Mouse (Mus musculus) liver, embryonic 13.5 days (tissue): ENCODE measurements around the gene Ppp1r7. TPM values are rescaled to one million over a fixed set of nuclear protein-coding genes. Genes with fewer than 3 reads are reported as not detected.
A peak's percentile ranks its signal among the peaks of the same experiment; 100 is the strongest.

ENCODE experiments used
- ATAC-seq: fragments of 200-750 bp; cut with Nextera tagmentation; 2 replicates; pipeline ENCODE4 v1.8.0; 2017; ENCODE audit warnings: low read depth, mild to moderate bottlenecking, moderate number of reproducible peaks, moderate library complexity
- DNase-seq: peaks from one replicate; pipeline ENCODE4 v3.0.0; 2022
- H3K27ac ChIP-seq: fragments of 300-500 bp; sonication (generic); 2 replicates; pipeline ENCODE4 v1.5.1; 2015; ENCODE audit warnings: moderate library complexity, mild to moderate bottlenecking, inconsistent platforms
- H3K27me3 ChIP-seq: fragments of 300-500 bp; sonication (generic); 2 replicates; pipeline ENCODE4 v1.6.1; 2015; ENCODE audit warnings: mild to moderate bottlenecking, inconsistent platforms
- H3K36me3 ChIP-seq: fragments of 300-500 bp; sonication (generic); 2 replicates; pipeline ENCODE4 v1.6.1; 2015; ENCODE audit warnings: mild to moderate bottlenecking, inconsistent platforms
- H3K4me1 ChIP-seq: fragments of 300-500 bp; sonication (generic); replicated peaks from 2 replicates; pipeline ENCODE4 v1.6.1; 2015; ENCODE audit warnings: inconsistent platforms
- H3K4me2 ChIP-seq: fragments of 300-500 bp; sonication (generic); 2 replicates; pipeline ENCODE4 v1.6.1; 2015; ENCODE audit warnings: inconsistent platforms, mild to moderate bottlenecking, moderate library complexity
- H3K4me3 ChIP-seq: fragments of 300-500 bp; sonication (generic); replicated peaks from 2 replicates; pipeline ENCODE4 v1.5.1; 2015; ENCODE audit warnings: mild to moderate bottlenecking, inconsistent platforms
- H3K9ac ChIP-seq: fragments of 300-500 bp; sonication (generic); 2 replicates; pipeline ENCODE4 v1.6.1; 2015; ENCODE audit warnings: mild to moderate bottlenecking, inconsistent platforms
- H3K9me3 ChIP-seq: fragments of 300-500 bp; sonication (generic); replicated peaks from 2 replicates; pipeline ENCODE4 v1.6.1; 2016; ENCODE audit warnings: inconsistent platforms
- WGBS: fragments of 180-500 bp; shearing (Covaris S2); methylation state at CpG from one replicate; pipeline ENCODE4 v1.1.7; 2015; ENCODE audit not compliant: insufficient replicate concordance; 5-methylcytosine and 5-hydroxymethylcytosine counted together
- polyA plus RNA-seq: library from polyadenylated mRNA; unstranded; fragments of >200 nt; fragmentation: Nextera tagmentation; extraction: Ambion mirVana; gene quantifications from 2 replicates; pipeline ENCODE4 v1.2.1, GENCODE M21; 2015

The Ppp1r7 gene
- polyA plus RNA-seq, 1 experiment from 2014 or later: 46.3 TPM

GRCm38 (mm10) chr1:93352724-93353123, 10.1 kb downstream of the Ppp1r7 start:
- Histone ChIP-seq H3K36me3 (peaks cover 96% of the 10 kb centered on the region), H3K27ac (no peak overlapping the region), H3K4me2 (no peak overlapping the region), H3K4me3 (no peak overlapping the region), H3K4me1 (no peaks in the 10 kb centered on the region), H3K27me3 (no peaks in the 10 kb centered on the region), H3K9ac (no peak overlapping the region), H3K9me3 (no peaks in the 10 kb centered on the region)
- 81% methylated on average over 2 of the region's 2 CpGs for WGBS
- DNase-seq (no peak), ATAC-seq (no peak)

GRCm38 (mm10) chr1:93362661-93363060, 20.0 kb downstream of the Ppp1r7 start:
- Histone ChIP-seq H3K4me2 (no peak overlapping the region), H3K4me3 (no peak overlapping the region), H3K9ac (no peak overlapping the region), H3K27ac (no peak overlapping the region), H3K36me3 (peaks cover 87% of the 10 kb centered on the region), H3K4me1 (0 out of 2 replicates have a peak, but pooled peaks cover 4% of the 10 kb centered on the region), H3K9me3 (no peaks in the 10 kb centered on the region), H3K27me3 (no peaks in the 10 kb centered on the region)
- DNase-seq (no peak), ATAC-seq (no peak)
- WGBS: 69% methylated on average over 4 of the region's 4 CpGs

GRCm38 (mm10) chr1:93365641-93366040, 23.0 kb downstream of the Ppp1r7 start:
- Histone ChIP-seq H3K4me3 (no peak overlapping the region), H3K4me1 (0 out of 2 replicates have a peak, but pooled peaks cover 4% of the 10 kb centered on the region), H3K36me3 (peaks cover 59% of the 10 kb centered on the region), H3K27ac (no peak overlapping the region), H3K9me3 (no peaks in the 10 kb centered on the region), H3K4me2 (no peak overlapping the region), H3K27me3 (no peaks in the 10 kb centered on the region), H3K9ac (no peak overlapping the region)
- DNase-seq (no peak), ATAC-seq (no peak)
- WGBS: 68% methylated on average over 6 of the region's 6 CpGs

- ATAC-seq (0 out of 2 replicates have a peak, but pooled peaks have one; percentile 10), DNase-seq (no peak)
- H3K36me3 ChIP-seq: no peaks in the 10 kb centered on the region
- H3K9ac ChIP-seq: no peak within 1 kb of the TSS
- H3K4me1 ChIP-seq: peaks cover 11% of the 10 kb centered on the region; the same call in 1 of the 2 replicates
- 65% methylated on average over 4 of the region's 4 CpGs for WGBS
- H3K27ac ChIP-seq: no peak within 1 kb of the TSS
- H3K27me3 ChIP-seq: no peaks in the 10 kb centered on the region
- H3K4me2 ChIP-seq: no peak within 1 kb of the TSS
- H3K9me3 ChIP-seq: no peaks in the 10 kb centered on the region
- no peak within 1 kb of the TSS for H3K4me3 ChIP-seq
These were observed 31.0 kb downstream of the Ppp1r7 start, which contains the start of gene Ano7 for GRCm38 (mm10) chr1:93373665-93374064. Gene Ano7 (plus strand): TSS chr1:93373930.

GRCm38 (mm10) chr1:93377307-93377706, 34.7 kb downstream of the Ppp1r7 start:
- H3K4me3 ChIP-seq: no peak overlapping the region
- no peak overlapping the region for H3K9ac ChIP-seq
- 14% methylated on average over 5 of the region's 5 CpGs for WGBS
- H3K36me3 ChIP-seq: no peaks in the 10 kb centered on the region
- no peaks in the 10 kb centered on the region for H3K27me3 ChIP-seq
- DNase-seq (no peak), ATAC-seq (0 out of 2 replicates have a peak, but pooled peaks have one; percentile 15)
- no peak overlapping the region for H3K4me2 ChIP-seq
- H3K4me1 ChIP-seq: peaks cover 11% of the 10 kb centered on the region; the same call in 1 of the 2 replicates
- H3K27ac ChIP-seq: no peak overlapping the region
- no peaks in the 10 kb centered on the region for H3K9me3 ChIP-seq

- Histone ChIP-seq H3K27ac (no peak overlapping the region), H3K4me2 (no peak overlapping the region), H3K4me3 (no peak overlapping the region), H3K4me1 (peaks cover 11% of the 10 kb centered on the region; the same call in 1 of the 2 replicates), H3K9ac (no peak overlapping the region), H3K36me3 (no peaks in the 10 kb centered on the region), H3K27me3 (no peaks in the 10 kb centered on the region), H3K9me3 (no peaks in the 10 kb centered on the region)
- WGBS: 61% methylated on average over 5 of the region's 5 CpGs
- no peak for DNase-seq
- ATAC-seq: no peak
These were observed 36.5 kb downstream of the Ppp1r7 start for GRCm38 (mm10) chr1:93379117-93379516.

- DNase-seq (no peak), ATAC-seq (no peak)
- H3K27me3 ChIP-seq: no peaks in the 10 kb centered on the region
- no peaks in the 10 kb centered on the region for H3K9me3 ChIP-seq
- no peak overlapping the region for H3K9ac ChIP-seq
- no peaks in the 10 kb centered on the region for H3K36me3 ChIP-seq
- 38% methylated on average over 2 of the region's 2 CpGs for WGBS
- H3K4me3 ChIP-seq: no peak overlapping the region
- H3K27ac ChIP-seq: no peak overlapping the region
- H3K4me2 ChIP-seq: no peak overlapping the region
- H3K4me1 ChIP-seq: no peaks in the 10 kb centered on the region
These were observed 44.5 kb downstream of the Ppp1r7 start for GRCm38 (mm10) chr1:93387198-93387597.

- 82% methylated on average over 2 of the region's 2 CpGs for WGBS
- Histone ChIP-seq H3K27me3 (no peaks in the 10 kb centered on the region), H3K9ac (no peak overlapping the region), H3K4me3 (no peak overlapping the region), H3K4me1 (no peaks in the 10 kb centered on the region), H3K4me2 (no peak overlapping the region), H3K27ac (no peak overlapping the region), H3K36me3 (no peaks in the 10 kb centered on the region), H3K9me3 (no peaks in the 10 kb centered on the region)
- no peak for DNase-seq
- no peak for ATAC-seq
These were observed 46.3 kb downstream of the Ppp1r7 start for GRCm38 (mm10) chr1:93388906-93389305.

GRCm38 (mm10) chr1:93401191-93402052, 58.8 kb downstream of the Ppp1r7 start:
- no peak for ATAC-seq
- Histone ChIP-seq H3K4me3 (peak overlapping the region; percentile 35), H3K4me1 (no peaks in the 10 kb centered on the region; the same call in 1 of the 2 replicates), H3K9ac (no peak overlapping the region), H3K36me3 (peaks cover 9% of the 10 kb centered on the region), H3K4me2 (peak overlapping the region; percentile 54), H3K27me3 (peaks cover 13% of the 10 kb centered on the region; the same call in 1 of the 2 replicates), H3K9me3 (no peaks in the 10 kb centered on the region), H3K27ac (no peak overlapping the region)
- no peak for DNase-seq
- WGBS: 16% methylated on average over 37 of the region's 38 CpGs

GRCm38 (mm10) chr1:93403403-93403802, 60.7 kb downstream of the Ppp1r7 start:
- 47% methylated on average over 4 of the region's 4 CpGs for WGBS
- Histone ChIP-seq H3K4me3 (no peak overlapping the region), H3K27me3 (peaks cover 13% of the 10 kb centered on the region; the same call in 1 of the 2 replicates), H3K27ac (no peak overlapping the region), H3K9me3 (no peaks in the 10 kb centered on the region), H3K9ac (no peak overlapping the region), H3K4me1 (no peaks in the 10 kb centered on the region; the same call in 1 of the 2 replicates), H3K36me3 (peaks cover 29% of the 10 kb centered on the region), H3K4me2 (no peak overlapping the region)
- ATAC-seq (no peak), DNase-seq (no peak)
